Mouse (Mus musculus) T-helper 17 cell (primary cell): ENCODE measurements around the gene Pdia5.

ENCODE experiments used
- in situ Hi-C, 2 experiments: fragments of 300-600 bp; cut with MboI, MseI; formaldehyde crosslinking; loops; 1 replicate in 1 of 2; 2 replicates in 1 of 2; pipeline ENCODE4 v1.15.1; 2025; ENCODE audit warnings: high pct_unique_total_duplicates in 2 of 2

Pdia5 gene

DNA sequence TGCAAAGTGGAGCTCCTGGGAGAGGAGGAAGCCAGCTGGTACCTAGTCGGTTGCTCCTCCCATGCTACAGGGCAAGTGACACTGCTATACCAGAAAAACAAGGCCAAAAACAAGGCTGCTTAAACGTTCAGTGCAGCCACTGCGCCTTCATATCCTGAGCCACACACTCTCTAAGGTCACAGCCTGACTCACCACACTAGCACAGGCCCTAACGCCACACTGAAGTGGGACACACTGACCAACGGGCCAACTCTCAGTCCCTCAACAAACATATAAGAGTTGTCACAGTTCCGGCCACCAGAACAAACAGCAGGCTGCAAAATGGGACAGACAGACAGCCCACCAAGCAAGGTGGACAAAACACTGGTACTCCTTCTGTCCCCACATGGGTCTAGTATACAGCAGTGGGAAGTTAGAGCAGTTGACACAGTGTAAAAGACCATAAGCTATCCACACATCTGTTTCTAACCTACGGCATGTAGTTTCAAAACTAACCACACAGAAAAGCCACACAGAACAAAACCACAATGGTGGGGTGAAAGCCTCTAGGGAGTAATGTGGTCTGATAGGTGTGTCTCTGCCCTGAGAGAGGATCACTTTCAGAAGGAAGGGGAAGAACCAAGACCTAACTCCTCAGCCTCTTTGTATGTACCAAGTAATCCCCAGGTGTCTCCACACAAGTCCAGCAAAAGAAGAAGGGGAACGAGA lies 6.0 kb downstream of the Pdia5 start:
- in situ Hi-C loops, result no loop called here

- in situ Hi-C loops, result no loop called here
These were observed 6.6 kb downstream of the Pdia5 start for GRCm38 (mm10) chr16:35484105-35484504.

DNA sequence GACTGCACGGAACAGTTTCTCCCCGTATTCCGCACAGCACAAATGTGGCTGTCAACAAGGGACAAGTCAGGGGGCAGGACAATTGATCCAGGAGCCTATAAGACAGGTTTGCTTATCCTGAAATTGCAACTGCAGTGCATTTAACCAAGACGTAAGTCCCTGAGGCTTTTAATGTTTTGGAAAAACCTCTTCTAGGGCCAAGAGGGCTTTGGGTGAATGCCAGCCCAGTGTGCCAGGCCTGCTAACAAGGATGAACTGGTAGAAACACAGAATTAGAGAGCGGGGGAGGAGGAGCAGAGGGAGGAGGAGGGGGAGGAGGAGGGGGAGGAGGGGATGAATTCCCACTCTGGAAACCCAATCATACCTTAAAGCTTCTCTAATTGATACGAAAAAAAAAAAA lies 11.4 kb downstream of the Pdia5 start:
- in situ Hi-C loops, result loop anchor here in 1 of 2 experiments (10.0 kb wide), 1 partner anchor 354 kb away; no protein-coding TSS in a partner anchor

DNA sequence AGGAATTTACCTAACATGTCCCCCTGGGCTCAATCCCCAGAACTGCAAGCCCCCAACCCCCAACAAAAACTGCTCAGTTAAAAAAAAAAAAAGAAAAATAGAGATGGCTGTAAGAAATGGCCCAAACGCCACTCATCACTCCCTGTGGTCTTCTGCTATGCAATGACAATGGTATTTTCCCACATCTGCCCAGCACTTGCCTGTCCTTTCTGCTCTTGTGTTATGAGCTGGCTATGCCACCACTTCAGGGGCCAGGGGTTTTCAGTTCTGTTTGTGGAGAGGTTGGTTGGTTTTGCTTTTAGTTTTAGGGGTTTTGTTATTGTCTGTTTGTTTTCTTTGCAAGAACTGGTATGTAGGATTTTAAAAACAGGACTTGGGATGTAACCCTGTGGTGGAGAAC lies 13.4 kb downstream of the Pdia5 start:
- in situ Hi-C loops, result loop anchor here in 1 of 2 experiments (10.0 kb wide), 1 partner anchor 352 kb away; no protein-coding TSS in a partner anchor

DNA sequence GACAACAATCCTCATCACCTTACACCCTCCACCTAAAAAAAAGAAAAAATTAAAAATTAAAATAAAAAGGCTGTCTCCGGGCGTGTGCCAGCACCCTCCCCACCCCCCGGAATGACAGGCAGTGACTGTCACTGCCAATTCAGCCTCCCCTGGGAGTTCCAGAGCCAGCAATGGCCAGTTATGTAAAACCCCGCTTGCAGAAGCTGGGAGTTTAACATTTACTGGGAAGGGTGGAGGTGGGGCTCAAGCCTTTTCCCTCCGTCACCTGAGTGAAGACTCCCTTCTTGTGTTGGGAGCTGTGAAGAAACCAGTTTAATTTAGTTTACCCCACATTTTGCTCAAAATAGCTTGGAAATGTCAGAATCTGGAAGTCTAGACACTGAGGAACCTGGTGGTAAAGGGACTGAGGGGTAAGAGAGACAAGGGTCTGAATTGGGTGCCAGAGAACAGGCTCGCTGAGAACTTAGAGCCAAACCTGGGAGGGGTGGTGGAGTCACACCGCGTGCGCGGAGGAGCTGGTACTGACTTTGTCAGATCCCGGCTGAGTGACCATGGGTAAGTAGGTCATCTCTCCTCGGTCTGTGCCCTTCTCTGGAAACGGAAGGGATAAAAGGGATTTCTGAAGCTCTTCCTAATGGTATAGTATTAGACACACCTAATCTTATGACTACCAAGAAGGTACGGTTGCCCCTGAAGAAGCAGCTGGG lies 18.0 kb downstream of the Pdia5 start:
- in situ Hi-C loops, result loop anchor here in 1 of 2 experiments (10.0 kb wide), 1 partner anchor 348 kb away; no protein-coding TSS in a partner anchor

- in situ Hi-C loops, result loop anchor here in 1 of 2 experiments (10.0 kb wide), 1 partner anchor 347 kb away; no protein-coding TSS in a partner anchor
These were observed 18.7 kb downstream of the Pdia5 start for GRCm38 (mm10) chr16:35471841-35472568.

DNA sequence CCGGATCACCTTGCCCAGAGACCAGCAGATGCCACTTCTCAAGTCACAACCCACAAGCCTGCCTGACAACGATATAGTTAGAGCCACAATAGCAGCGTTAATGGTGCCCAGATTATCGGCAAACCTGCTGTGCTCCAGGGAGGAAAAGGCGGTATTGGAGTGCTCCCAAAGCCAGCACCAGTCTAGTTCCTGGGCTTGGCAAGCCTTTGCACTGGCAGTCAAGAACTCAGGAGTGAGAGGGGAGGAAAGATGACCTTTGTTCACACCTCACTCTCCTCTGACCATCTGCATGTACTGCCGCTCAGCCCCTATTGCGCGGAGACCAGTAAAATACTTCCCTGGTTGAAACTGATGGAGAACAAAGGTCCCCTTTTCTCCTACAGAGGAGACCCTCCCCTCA lies 19.7 kb downstream of the Pdia5 start:
- in situ Hi-C loops, result loop anchor here in 1 of 2 experiments (10.0 kb wide), 1 partner anchor 346 kb away; no protein-coding TSS in a partner anchor

- in situ Hi-C loops, result loop anchor here in 1 of 2 experiments (10.0 kb wide), 1 partner anchor 345 kb away; no protein-coding TSS in a partner anchor
These were observed 20.6 kb downstream of the Pdia5 start for GRCm38 (mm10) chr16:35470096-35470495.

DNA sequence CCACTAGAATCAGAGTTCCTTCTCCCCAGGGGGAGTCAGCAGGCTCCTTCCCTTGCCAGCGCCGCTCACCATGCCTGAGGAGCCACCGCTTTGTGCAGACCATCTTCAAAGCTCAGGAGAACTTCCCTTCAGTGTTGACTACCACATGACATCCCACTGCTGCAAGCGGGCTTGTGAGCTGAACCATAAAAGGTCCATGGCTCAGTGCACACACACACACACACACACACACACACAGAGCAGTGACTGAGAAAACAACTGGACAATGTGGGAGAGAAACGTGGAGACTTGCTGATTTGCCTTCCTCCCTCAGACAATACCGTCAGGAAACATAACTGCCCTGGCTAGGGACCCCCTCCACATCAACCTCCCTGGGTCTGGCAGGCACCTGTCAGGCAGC lies 21.7 kb downstream of the Pdia5 start:
- in situ Hi-C loops, result no loop called here

- in situ Hi-C loops, result no loop called here
These were observed 23.6 kb downstream of the Pdia5 start for GRCm38 (mm10) chr16:35467044-35467443.

GRCm38 (mm10) chr16:35465808-35466351 lies 24.8 kb downstream of the Pdia5 start:
- in situ Hi-C loops, result no loop called here

GRCm38 (mm10) chr16:35464686-35465308 lies 25.9 kb downstream of the Pdia5 start:
- in situ Hi-C loops, result no loop called here

GRCm38 (mm10) chr16:35463708-35464107 lies 27.0 kb downstream of the Pdia5 start:
- in situ Hi-C loops, result no loop called here

DNA sequence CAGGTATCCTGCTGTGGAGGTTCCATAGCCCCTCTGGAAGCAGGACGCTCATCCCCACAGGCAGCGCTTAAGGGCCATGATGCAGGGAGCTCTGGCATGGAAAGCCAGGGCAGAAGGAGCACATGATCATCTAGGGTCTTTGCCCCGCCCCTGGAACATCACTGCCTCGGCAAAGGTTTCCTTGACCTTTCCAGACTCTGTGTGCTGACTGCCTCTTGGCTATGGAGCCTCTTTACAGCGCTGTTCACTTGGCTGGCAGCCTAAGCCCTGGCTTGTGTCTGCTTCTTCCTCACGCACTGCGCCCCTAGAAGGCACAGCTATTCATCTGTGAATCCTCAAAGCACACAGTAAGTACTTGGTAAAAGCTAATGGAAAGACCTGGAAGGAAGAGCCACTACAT lies 27.7 kb downstream of the Pdia5 start:
- in situ Hi-C loops, result no loop called here

DNA sequence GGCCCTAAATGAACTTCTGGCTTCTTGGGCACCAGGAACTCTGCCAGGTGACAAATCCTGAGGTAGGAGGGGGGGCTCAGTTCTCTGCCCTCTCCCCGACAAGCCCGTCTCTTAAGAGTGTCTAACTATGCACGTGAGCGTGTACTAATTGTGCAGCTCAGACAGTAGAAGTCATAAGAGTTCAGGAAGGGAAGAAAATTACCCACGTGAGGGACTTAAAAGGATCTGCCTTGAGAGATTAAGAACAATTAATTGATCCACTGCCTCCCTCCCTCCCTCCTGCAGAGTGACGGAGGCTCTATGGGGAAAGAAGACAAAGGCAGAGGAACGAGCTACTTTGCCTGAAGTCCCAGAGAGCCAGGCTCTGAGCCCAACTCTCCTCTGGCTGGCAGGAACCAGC lies 31.1 kb downstream of the Pdia5 start:
- in situ Hi-C loops, result no loop called here

- in situ Hi-C loops, result no loop called here
These were observed 32.4 kb downstream of the Pdia5 start for GRCm38 (mm10) chr16:35458297-35458696.

GRCm38 (mm10) chr16:35457488-35457887 lies 33.2 kb downstream of the Pdia5 start:
- in situ Hi-C loops, result no loop called here

DNA sequence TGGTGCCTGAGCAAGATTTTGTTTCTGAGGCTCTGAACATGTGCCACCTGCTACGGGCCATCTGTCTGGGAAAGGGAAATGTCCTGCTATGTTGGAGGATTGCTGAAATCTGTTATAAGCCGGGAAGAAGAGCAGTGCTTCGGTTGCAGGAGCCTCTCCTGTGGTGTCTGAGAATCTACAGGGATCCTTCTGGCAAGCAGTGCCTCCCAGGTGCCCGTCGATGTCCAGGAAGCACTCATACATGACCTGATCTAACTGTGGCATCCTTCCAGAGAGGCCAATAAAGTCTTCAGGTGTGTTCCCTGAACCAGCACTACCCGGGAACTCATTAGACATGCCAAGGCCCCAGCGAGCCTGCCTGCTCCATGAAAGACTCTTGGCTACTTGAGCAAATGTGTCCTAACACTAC lies 33.7 kb downstream of the Pdia5 start:
- in situ Hi-C loops, result no loop called here

- in situ Hi-C loops, result no loop called here
These were observed 34.4 kb downstream of the Pdia5 start for GRCm38 (mm10) chr16:35456305-35456704.

- in situ Hi-C loops, result no loop called here
These were observed 34.9 kb downstream of the Pdia5 start for GRCm38 (mm10) chr16:35455822-35456221.

GRCm38 (mm10) chr16:35450018-35450630 lies 40.5 kb downstream of the Pdia5 start:
- in situ Hi-C loops, result no loop called here
